Mouse (Mus musculus): ENCODE results near the gene Rint1. TPM values are rescaled to one million over a fixed set of nuclear protein-coding genes. Genes with fewer than 3 reads are reported as not detected.
"Not testable (repeated sequence)": the region's sequence is repeated elsewhere in the genome, so short reads cannot be mapped to it uniquely, and the experiment has no call there.

Gene Rint1
- polyA plus RNA-seq, 1 experiment from 2014 or later = 31.8 TPM

DNA sequence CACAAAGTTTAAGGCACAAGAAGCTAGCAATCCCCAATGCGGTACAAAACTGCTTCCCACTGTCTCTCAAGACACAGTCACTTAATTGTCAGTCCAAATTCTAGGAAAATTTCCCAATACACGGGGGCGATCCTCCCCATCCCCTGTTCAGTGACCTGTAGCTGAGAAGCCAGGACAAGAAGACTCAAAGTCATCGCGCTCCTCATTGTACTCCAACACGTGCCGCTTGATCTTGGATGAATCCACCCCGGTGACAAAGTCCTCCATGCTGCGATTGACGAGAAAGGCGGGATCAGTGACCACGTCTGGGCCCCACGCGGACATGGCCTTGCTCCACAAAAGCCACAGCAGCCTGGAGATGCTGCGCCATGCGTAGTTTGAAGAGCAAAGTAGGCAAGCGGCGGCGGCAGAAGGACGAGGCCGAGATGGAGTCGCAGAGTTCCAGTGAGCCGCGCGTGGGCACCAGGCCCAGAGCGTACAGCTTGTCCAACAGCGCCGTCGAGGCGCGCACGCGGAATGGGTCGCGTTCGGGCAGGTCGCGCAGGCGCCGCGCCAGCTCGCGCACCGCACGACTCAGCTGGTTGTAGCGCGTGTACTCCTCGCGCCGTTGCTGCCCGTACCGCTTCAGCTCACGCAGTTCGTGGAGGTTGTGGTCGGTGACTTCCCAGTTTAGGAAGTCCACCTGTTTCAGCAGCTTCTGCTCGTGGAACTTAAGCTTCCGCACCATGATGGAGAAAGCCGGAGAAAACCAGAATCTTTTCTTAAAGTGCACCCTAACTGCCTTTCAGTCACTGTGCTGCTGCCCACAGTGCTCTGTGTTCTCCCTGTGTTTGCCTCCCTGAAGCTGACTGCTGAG is 43.6 kb downstream of the Rint1 start:
- H3K27ac ChIP-seq = no peak overlapping the region
- H3K4me3 ChIP-seq (replicated peaks) = 0 out of 2 replicates have a peak overlapping the region, but pooled peaks have one; percentile 15
- ATAC-seq = no peak
- peak overlapping the region; percentile 47 for H3K4me2 ChIP-seq (replicated peaks)
- WGBS = 38% methylated on average over 58 of the region's 58 CpGs
- peaks cover 12% of the 10 kb centered on the region for H3K27me3 ChIP-seq (replicated peaks)
- H3K4me1 ChIP-seq (replicated peaks) = no peaks in the 10 kb centered on the region
- H3K9me3 ChIP-seq = no peaks in the 10 kb centered on the region
- no peaks in the 10 kb centered on the region for H3K36me3 ChIP-seq
- no peak overlapping the region for H3K9ac ChIP-seq

GRCm38 (mm10) chr5:23835691-23836090 is 48.2 kb downstream of the Rint1 start:
- not testable (repeated sequence) for H3K27ac ChIP-seq; H3K9ac ChIP-seq; H3K36me3 ChIP-seq; H3K9me3 ChIP-seq; H3K4me3 ChIP-seq (replicated peaks); H3K4me2 ChIP-seq (replicated peaks); H3K4me1 ChIP-seq (replicated peaks); ATAC-seq
- H3K27me3 ChIP-seq (replicated peaks) = peaks cover 12% of the 10 kb centered on the region
- WGBS = 76% methylated on average over 1 of the region's 1 CpGs

GRCm38 (mm10) chr5:23838158-23838557 is 50.6 kb downstream of the Rint1 start:
- 86% methylated on average over 7 of the region's 7 CpGs for WGBS
- H3K27me3 ChIP-seq (replicated peaks) = no peaks in the 10 kb centered on the region
- H3K4me2 ChIP-seq (replicated peaks) = no peak overlapping the region
- ATAC-seq = no peak
- H3K4me3 ChIP-seq (replicated peaks) = no peak overlapping the region
- peaks cover 7% of the 10 kb centered on the region; the same call in 1 of the 2 replicates for H3K4me1 ChIP-seq (replicated peaks)
- H3K9me3 ChIP-seq = no peaks in the 10 kb centered on the region
- no peaks in the 10 kb centered on the region for H3K36me3 ChIP-seq
- no peak overlapping the region for H3K9ac ChIP-seq
- no peak overlapping the region for H3K27ac ChIP-seq

DNA sequence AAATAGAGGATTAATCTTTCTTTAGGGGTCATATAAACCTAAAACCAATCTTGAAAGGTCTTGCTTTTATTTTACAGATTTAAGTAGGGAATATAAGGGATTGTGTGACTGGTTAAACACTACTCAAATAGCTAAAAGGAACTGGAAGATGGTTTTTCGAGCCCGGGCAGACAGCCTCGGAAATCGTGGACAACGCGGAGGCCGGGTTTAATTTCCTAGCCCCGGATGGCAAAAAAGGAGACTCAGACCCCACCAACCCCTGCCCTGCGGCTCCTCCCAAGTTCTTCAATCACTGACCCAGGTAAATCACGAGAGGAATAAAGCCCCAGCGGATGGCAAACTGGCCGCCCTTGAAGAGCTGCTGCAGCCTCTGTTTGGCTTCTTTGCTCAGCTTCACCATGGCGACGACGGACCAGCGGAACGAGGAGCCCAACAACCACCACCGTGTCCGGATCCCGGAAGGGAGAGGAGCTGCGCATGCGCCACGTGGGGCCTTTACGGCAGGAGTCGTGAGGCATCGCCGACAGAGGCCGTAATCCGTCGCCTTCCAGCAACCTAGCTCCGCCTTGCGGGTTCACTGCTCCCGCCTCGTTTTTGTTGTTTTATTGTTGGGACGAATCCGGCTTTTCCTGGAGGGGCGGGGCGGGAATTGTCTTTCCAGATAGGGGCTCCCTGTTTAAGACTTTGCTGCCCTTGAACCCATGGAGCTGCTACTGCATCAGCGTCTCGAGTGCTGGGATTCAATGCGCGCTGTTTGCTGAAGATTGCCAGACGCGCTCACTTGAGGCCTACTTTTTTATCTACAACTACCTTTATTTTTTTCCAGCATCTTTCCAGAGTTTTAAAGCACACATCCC is 56.4 kb downstream of the Rint1 start, which contains the start of gene Tomm7:
Tomm7 (minus strand) TSS at position 488 of the 857 bp plus-strand sequence.
- peak within 1 kb of the TSS; percentile 83 for H3K27ac ChIP-seq
- H3K9me3 ChIP-seq = no peaks in the 10 kb centered on the region
- peak within 1 kb of the TSS; percentile 63 for H3K4me2 ChIP-seq (replicated peaks)
- peak; percentile 95 for ATAC-seq
- H3K9ac ChIP-seq = peak within 1 kb of the TSS; percentile 75
- no peaks in the 10 kb centered on the region for H3K27me3 ChIP-seq (replicated peaks)
- peak within 1 kb of the TSS; percentile 76 for H3K4me3 ChIP-seq (replicated peaks)
- peaks cover 7% of the 10 kb centered on the region; the same call in 1 of the 2 replicates for H3K4me1 ChIP-seq (replicated peaks)
- H3K36me3 ChIP-seq = no peaks in the 10 kb centered on the region
- 1% methylated on average over 44 of the region's 44 CpGs for WGBS

DNA sequence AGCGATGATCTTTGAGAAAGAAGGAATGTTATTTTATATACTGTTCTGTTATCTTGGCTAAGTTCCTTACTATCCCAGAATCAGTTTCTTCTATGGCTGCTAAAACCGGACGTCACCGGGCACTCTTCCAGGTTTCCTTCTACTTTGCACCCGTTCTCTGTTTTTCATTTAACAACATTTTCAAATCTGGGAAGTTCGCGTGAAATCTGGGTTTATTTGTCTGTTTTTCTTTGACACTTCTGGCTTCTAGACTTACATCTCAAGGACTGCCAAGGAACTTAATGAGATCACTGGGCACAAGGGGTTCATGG is 57.0 kb downstream of the Rint1 start:
- Histone ChIP-seq H3K9me3 (no peaks in the 10 kb centered on the region), H3K9ac (peak overlapping the region; percentile 59), H3K4me3 (replicated peaks) (peak overlapping the region; percentile 76), H3K36me3 (no peaks in the 10 kb centered on the region), H3K4me1 (replicated peaks) (peaks cover 7% of the 10 kb centered on the region; the same call in 1 of the 2 replicates), H3K27me3 (replicated peaks) (no peaks in the 10 kb centered on the region), H3K4me2 (replicated peaks) (peak overlapping the region; percentile 63), H3K27ac (peak overlapping the region; percentile 83)
- peak; percentile 42 for ATAC-seq
- WGBS = 29% methylated on average over 7 of the region's 7 CpGs

DNA sequence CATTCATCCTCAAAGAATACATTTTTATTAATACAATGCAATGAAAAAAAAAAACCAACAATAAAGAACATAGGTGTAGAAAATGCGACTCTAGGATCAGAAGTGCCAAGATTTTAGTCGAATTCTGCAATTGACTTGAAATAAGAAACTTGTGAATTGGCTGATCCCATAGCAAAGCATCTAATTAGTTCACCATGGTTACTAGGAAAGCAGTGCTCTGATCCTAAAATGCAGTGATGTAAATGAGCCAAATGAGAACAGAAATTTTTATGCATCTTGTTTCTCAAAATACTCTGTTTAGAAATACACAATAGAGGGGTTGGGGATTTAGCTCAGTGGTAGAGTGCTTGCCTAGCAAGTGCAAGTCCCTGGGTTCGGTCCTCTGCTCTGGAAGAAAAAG is 57.6 kb downstream of the Rint1 start:
- Histone ChIP-seq H3K4me1 (replicated peaks) (peaks cover 7% of the 10 kb centered on the region; the same call in 1 of the 2 replicates), H3K4me3 (replicated peaks) (no peak overlapping the region), H3K9me3 (no peaks in the 10 kb centered on the region), H3K27ac (0 out of 2 replicates have a peak overlapping the region, but pooled peaks have one; percentile 83), H3K27me3 (replicated peaks) (no peaks in the 10 kb centered on the region), H3K36me3 (no peaks in the 10 kb centered on the region), H3K4me2 (replicated peaks) (0 out of 2 replicates have a peak overlapping the region, but pooled peaks have one; percentile 63), H3K9ac (no peak overlapping the region)
- ATAC-seq = no peak
- WGBS = 85% methylated on average over 3 of the region's 3 CpGs

DNA sequence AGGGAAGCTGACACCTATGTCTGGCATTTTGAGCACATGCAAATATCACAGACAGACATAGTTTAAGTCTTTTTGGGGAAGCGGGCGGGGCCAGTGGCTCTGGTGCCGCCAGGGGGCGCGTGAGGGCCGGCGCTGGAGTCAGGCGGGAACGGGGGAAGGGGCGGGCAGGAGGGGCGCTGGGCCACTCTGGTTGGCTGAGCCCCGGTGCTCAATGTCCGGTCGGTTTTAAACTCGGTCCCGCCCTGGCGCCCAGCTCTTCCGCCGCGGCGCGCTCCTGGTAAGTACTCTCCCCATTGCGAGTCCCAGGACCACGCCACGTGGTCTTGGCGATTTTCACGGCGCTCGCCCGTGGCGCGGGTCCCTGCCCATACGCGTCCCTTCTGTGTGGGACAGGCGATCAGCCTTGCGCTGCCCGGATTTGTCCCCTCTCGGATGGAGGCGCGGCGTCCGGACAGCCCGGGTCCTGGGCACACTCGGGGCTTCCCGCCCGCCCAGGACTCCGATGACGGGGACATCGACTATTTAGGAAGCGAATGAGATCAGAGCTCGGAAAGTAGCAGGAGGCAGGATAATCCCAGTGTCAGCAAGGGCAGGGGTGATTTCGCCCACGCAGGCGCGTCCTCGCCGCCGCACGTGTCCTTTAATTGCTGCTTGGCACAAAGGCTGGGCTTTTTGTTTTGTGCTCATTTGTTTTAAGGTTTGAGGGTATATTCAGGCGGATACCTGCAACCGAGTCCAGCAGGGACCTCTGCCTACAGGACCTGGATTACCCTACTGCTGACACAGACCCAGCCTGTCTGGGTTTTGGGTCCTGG is 63.0 kb downstream of the Rint1 start:
- H3K4me1 ChIP-seq (replicated peaks) = 0 out of 2 replicates have a peak, but pooled peaks cover 4% of the 10 kb centered on the region
- peak overlapping the region; percentile 90 for H3K4me3 ChIP-seq (replicated peaks)
- H3K4me2 ChIP-seq (replicated peaks) = peak overlapping the region; percentile 70
- WGBS = under 1% methylated on average over 48 of the region's 61 CpGs
- peaks cover 11% of the 10 kb centered on the region for H3K36me3 ChIP-seq
- H3K27ac ChIP-seq = peak overlapping the region; percentile 58
- no peaks in the 10 kb centered on the region for H3K27me3 ChIP-seq (replicated peaks)
- no peaks in the 10 kb centered on the region for H3K9me3 ChIP-seq
- H3K9ac ChIP-seq = peak overlapping the region; percentile 86
- peak; percentile 98 for ATAC-seq

GRCm38 (mm10) chr5:23851160-23851555 is 63.6 kb downstream of the Rint1 start:
- Histone ChIP-seq H3K4me3 (replicated peaks) (peak overlapping the region; percentile 90), H3K9ac (peak overlapping the region; percentile 86), H3K27ac (peak overlapping the region; percentile 58; the same call in 1 of the 2 replicates), H3K36me3 (peaks cover 17% of the 10 kb centered on the region), H3K4me2 (replicated peaks) (peak overlapping the region; percentile 70)
- not testable (repeated sequence) for H3K27me3 ChIP-seq (replicated peaks); H3K9me3 ChIP-seq; H3K4me1 ChIP-seq (replicated peaks); ATAC-seq
- 8% methylated on average over 4 of the region's 4 CpGs for WGBS

DNA sequence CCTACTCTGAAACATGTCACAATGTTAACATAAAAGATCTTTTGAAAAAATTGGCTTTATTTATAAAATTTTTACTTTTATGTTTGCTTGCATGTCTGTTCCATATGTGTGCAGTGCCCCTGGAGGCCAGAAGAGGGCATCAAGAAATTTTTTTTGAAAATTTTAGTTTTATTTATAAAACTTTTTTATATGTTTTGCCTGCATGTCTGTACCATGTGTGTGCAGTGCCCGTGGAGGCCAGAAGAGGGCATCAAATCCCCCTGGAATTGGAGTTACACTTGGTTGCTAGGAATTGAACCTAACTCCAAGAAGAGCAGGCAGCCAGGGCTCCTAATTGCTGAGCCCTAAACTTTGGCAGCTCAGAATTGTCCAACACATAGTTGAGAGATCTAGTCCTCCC is 65.4 kb downstream of the Rint1 start:
- WGBS = 93% methylated on average over 1 of the region's 1 CpGs
- not testable (repeated sequence) for H3K9me3 ChIP-seq; H3K27ac ChIP-seq; H3K27me3 ChIP-seq (replicated peaks); H3K4me2 ChIP-seq (replicated peaks); H3K9ac ChIP-seq; H3K4me3 ChIP-seq (replicated peaks); H3K4me1 ChIP-seq (replicated peaks); ATAC-seq
- H3K36me3 ChIP-seq = peaks cover 23% of the 10 kb centered on the region

- H3K9ac ChIP-seq = no peak overlapping the region
- no peaks in the 10 kb centered on the region for H3K9me3 ChIP-seq
- peaks cover 27% of the 10 kb centered on the region for H3K36me3 ChIP-seq
- no peak for ATAC-seq
- H3K4me3 ChIP-seq (replicated peaks) = no peak overlapping the region
- no peaks in the 10 kb centered on the region for H3K27me3 ChIP-seq (replicated peaks)
- H3K27ac ChIP-seq = no peak overlapping the region
- WGBS = 88% methylated on average over 6 of the region's 6 CpGs
- H3K4me2 ChIP-seq (replicated peaks) = no peak overlapping the region
- H3K4me1 ChIP-seq (replicated peaks) = 0 out of 2 replicates have a peak, but pooled peaks cover 4% of the 10 kb centered on the region
These were observed 68.0 kb downstream of the Rint1 start for GRCm38 (mm10) chr5:23855484-23855883.

GRCm38 (mm10) chr5:23856164-23856563 is 68.7 kb downstream of the Rint1 start:
- Histone ChIP-seq H3K9ac (no peak overlapping the region), H3K4me1 (replicated peaks) (0 out of 2 replicates have a peak, but pooled peaks cover 4% of the 10 kb centered on the region), H3K36me3 (peaks cover 27% of the 10 kb centered on the region), H3K27me3 (replicated peaks) (no peaks in the 10 kb centered on the region), H3K9me3 (no peaks in the 10 kb centered on the region), H3K27ac (no peak overlapping the region), H3K4me2 (replicated peaks) (no peak overlapping the region), H3K4me3 (replicated peaks) (no peak overlapping the region)
- 91% methylated on average over 1 of the region's 1 CpGs for WGBS
- no peak for ATAC-seq

All from intestine, embryonic 15.5 days (tissue).